Mouse (Mus musculus): ENCODE data around the gene Map2k1. TPM values are rescaled to one million over a fixed set of nuclear protein-coding genes. Genes with fewer than 3 reads are reported as not detected.

The Map2k1 gene
- polyA plus RNA-seq, 1 experiment: 46.5 TPM

DNA sequence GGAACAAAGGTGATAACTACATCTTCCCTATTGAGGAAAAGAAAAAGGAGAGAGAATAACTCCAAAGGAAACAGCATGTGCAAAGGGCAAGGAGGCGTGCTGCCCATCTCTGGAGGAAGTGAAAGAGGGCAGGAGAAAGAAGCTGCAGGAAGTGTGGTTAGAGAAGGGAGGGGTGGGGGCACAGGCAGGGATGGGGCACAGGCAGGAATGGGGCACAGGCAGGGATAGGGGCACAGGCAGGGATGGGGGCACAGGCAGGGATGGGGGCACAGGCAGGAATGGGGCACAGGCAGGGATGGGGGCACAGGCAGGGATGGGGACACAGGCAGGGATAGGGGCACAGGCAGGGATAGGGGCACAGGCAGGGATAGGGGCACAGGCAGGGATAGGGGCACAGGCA, 4.1 kb downstream of the Map2k1 start:
- no peak for DNase-seq (ENCODE audit: low read depth)

DNA sequence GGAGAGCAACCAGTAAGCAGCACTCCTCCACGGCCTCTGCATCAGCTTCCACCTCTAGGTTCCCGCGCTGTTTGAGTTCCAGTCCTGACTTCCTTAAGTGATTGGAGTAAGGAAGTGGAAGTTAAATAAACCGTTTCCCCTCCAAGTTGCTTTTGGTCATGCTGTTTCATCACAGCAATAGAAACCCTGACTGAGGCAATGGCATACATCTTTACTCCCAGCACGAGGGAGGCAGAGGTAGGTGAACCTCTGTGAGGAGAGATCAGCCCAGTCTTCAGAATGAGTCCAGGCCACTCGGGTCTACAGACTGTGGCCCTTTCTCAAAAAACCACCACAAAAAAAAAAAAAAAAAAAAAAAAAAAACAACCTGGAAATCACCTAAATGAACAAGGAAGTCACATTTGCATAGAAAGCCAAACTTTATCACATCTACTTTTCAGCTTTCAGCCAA, 11.0 kb downstream of the Map2k1 start:
- no peak for DNase-seq (ENCODE audit: low read depth)

DNA sequence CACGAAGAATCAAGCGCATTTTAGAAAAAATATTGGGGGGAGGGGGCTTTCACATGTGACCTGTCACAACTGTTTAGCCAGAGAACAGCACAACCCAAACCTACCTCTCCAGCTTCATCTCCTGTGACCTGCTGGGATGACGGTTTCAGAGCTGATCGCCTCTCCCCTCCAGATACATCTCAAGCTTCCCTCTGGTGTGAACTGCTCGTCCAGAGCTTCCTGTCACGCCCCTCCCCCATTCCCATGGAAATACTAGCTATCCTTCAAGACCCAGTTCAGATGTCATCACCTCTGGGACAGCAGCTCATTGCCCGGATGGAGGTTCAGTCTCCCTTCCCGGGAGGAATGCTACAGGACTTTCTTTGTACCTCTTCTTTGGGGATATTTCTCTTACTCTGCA, 12.8 kb downstream of the Map2k1 start:
- no peak for DNase-seq (ENCODE audit: low read depth)

DNA sequence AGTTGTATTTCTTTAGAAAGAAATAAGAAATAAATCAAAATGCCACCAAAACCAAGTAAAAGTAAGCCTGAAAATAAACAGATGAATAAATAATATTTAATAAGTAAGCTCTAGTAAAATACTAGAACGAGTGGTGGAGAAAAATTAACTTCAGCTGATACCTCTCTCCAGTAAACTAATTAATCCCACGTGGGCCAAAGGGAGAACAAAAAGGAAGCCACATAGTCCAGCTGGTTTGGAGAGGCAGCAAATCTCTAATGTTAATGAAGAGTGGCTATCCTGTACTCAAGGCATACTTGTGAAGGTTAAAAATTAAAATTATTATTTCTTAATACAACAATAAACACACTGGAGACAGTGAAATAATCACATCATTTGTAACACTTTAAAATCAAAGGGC, 13.3 kb downstream of the Map2k1 start:
- no peak for DNase-seq (ENCODE audit: low read depth)

DNA sequence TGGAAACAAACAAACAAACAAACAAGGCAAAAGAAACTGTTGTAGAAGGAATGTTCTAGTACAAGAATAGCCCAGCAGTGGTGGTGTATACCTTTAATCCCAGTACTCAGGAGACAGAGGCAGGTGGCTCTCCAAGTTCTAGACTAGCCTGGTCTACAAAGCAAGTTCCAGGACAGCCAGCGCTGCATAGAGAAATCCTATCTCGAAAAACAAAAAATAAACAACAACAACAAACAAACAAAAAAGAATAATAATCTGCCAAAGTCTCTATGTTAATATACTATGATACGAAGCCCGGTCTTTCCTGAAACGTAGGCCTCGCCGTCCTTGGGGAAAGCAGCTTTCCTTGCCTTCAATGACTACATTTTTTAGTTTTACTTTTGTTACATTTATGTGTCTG, 17.4 kb downstream of the Map2k1 start:
- no peak for DNase-seq (ENCODE audit: low read depth)

DNA sequence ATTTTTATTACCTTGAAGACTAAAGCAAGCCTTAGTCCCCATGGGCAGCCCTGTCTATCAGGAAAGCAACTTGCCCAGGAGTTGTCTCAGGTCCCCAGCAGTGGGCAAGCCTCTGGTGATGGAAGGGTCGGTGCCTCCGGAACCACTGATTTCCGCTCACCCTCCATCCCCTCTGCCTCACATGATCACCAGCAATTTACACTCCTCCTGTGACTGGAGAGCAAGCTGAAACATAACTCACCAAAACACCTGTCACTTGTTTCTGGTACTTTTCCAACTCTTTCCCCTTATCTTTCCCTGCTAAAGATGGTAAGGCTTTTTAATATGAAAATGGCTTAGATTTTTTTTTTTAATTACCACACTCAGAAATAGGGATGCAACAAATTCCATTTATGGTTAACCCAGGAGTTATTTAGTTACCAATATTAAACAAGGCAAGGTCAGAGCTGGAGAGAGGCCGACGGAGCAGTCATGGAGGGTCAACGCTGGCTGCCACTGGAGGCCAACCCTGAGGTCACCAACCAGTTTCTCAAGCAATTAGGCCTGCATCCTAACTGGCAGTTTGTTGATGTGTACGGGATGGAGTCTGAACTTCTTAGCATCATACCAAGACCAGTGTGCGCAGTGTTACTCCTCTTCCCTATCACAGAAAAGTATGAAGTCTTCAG, 18.5 kb downstream of the Map2k1 start, which contains the start of gene Uchl4:
Uchl4 (plus strand) TSS at position 434 of the 668 bp plus-strand sequence.
- DNase-seq (ENCODE audit: low read depth): no peak

DNA sequence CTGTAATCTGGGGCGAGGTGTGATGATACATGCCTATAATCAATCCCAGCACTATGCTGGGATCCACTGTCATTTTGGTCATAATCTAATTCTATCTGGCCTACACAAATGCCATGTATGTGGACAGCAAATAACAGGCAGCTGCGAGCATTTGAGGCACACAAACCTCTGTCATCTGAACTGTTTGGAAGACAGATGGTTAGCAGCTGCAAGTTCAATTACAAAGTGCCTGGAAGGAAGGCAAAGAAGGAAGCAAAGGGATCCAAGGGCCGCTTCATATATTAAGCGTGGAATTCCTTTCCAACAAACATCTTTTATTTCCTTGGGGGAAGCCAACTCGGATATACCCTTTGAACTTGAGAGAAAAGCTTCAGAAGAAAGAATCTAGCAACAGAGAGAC, 19.8 kb downstream of the Map2k1 start:
- no peak for DNase-seq (ENCODE audit: low read depth)

DNA sequence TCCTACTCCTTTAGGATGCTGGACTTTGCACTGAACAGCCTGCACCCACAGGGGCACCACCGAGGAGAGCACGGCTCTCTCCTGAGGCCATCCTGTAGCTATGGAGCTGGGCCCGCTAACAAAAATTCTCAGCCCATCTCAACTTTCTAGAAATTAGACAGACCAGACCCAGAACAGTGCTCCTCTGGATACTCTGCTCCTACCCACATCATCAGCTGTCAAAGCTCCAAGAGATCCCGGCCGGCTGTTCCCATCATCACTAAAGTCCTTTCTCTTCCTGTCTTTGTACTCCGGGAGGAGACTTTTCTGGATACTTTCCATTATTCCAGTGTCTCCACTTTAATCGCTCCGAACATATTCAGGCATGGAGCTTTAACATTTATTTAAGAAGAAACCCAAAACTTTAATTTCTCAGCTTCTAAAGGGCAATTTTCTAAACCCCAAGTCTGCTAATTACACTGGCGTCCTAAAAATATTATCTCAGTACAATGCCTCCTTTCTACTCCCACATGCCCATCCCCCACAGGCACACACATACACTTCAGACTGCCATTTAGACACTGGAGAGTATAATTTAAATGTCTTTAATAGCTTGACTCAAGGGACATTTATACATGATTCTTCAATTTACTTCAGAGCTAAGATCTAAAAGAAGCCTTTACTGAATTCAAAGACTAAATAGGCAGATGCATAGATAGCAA, 21.0 kb downstream of the Map2k1 start:
- no peak for DNase-seq (ENCODE audit: low read depth)

DNA sequence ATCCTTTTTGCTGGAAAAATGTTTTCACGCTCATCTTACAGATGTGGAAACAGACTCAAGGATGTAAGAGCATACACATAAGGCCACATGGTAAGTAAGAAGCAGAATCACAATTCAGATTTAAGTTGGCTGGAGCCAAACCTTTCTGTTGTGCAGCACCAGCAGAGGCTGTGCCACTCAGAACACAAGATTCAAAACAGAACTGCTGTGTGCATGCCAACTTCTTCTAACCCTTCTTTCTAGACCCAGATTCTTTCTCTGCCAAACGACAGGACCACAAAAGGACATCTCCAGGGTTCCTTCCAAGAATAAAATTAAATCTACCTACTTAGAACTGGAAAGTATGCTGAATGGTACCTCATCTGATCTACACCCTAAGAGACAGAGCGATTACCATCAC, 21.8 kb downstream of the Map2k1 start:
- no peak for DNase-seq (ENCODE audit: low read depth)

DNA sequence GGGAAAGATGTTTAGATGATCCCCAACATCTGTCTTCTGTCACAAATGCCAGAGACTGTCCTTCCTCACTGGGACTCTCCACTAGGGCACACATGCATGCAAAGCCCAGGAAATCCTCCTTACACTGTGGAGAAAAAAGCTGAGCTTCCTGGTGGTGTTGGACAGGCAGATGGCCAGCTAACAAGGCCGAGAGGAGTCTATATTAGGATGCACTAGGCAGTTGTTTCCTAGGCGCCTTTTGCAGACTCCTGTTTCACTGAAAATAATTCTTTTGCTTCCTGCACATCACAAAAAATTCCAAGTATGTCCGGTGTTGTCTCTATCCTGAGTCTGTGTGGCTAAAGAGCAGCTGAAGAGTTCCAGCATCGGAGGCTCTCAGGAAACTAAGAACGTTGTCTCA, 22.3 kb downstream of the Map2k1 start:
- no peak for DNase-seq (ENCODE audit: low read depth)

DNA sequence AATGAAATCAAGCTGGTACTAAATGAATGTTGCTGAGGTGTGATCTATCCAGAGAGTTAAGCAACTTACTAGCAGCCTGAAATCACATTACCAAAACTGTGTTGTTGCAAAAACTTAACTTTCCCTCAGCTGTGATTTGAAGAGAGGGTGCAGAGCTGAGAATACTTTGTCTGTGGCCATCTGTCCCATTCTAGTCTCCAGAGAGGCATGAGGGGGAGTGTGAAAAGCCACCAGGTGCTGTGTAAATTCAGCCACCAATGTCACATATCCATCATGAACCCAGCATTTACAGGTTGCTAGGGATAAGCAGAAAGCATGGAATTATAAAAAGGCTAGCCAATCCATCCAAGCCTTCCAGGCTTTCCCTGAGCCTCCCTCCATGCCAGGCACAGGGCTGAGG, 24.5 kb downstream of the Map2k1 start:
- DNase-seq (ENCODE audit: low read depth): no peak

DNA sequence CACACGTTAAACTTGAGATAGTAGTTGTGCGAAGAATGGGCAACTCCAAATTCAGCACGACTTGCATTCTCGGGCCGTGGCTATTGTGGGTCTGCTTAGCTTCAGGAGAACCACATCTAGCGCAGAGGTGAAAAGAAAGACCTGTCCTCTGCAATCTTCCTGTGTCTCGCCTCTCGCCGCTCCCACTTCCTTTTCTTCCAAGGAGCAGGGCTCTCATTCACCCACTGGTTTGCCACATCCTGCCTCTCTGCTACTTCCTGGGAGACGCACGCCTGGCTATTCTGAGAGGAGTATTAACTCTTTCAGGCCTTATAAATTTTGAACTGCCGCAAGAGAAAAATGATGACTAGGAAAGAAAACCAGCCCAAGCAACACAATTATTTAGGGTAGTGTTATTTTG, 25.7 kb downstream of the Map2k1 start:
- DNase-seq (ENCODE audit: low read depth): no peak

DNA sequence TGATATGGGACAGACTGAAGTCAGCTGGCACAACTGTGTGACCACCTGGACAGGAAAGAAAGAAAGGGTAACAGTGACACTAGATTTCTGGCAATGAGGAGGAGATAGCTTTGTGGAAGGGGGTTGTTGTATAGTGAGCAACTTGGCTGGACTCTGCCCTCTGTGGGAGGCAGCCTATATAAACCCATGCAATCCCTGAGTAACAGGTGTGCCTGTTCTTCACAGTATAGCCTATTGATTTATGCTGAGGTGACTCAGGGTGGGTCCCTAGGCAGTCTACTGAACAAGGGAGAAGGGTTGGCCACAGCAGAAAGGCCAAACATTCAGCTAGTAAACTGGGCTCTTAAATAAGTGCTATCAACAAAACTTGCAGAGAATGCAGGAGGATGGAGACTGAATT, 27.6 kb downstream of the Map2k1 start:
- DNase-seq (ENCODE audit: low read depth): no peak

DNA sequence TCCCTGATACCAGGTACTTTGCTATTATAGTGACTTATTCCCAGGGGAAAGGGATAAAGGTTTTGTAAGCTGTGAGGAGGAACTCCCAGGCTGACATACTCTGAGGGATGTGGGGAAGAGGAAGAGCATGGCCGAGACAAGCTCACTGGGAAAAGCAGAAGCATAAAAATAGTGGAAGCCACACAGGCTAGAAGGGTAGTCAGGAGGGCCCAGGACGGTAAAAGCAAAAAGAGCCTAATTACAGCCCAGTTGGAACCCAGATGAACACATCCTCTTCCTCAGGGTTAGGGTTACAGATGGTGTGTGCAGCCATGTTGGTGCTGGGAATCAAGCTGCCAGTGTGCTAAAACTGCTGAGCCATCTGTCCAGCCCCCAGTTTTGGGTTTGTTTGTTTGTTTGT, 31.3 kb downstream of the Map2k1 start:
- DNase-seq (ENCODE audit: low read depth): no peak

DNA sequence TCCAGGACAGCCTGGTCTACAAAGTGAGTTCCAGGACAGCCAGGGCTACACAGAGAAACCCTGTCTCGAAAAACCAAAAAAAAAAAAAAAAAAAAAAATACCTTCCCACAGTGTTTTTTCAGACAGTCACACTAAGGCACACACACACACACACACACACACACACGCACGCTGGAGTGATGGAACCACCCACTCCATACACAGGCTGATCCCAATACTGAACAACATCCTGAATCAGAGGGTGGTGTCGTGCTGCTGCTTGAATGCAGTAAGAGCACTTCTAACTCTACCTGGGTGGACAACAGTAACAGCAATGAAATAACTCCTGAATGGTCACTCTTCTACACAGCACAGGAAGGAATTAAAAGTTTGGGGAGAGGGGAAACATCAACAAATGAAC, 32.0 kb downstream of the Map2k1 start:
- no peak for DNase-seq (ENCODE audit: low read depth)

DNA sequence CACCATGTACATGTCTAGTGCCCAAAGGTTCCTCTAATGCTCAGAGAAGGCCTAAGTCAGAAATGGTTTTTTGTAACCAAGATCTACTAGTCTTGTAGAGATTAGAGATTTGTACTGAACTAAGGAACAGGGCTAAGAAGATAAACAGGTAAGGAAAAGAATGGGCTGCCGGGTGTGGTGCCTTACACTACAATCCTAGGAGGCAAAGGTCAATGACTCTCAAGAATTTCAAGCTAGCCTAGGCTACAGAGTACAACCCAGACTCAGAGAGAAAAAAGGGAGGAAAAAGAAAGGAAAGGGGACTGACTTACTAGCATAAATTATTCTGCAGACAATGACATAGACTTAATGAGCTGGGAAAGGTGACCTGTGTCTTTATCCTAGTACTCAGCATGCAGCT, 32.8 kb downstream of the Map2k1 start:
- no peak for DNase-seq (ENCODE audit: low read depth)

DNA sequence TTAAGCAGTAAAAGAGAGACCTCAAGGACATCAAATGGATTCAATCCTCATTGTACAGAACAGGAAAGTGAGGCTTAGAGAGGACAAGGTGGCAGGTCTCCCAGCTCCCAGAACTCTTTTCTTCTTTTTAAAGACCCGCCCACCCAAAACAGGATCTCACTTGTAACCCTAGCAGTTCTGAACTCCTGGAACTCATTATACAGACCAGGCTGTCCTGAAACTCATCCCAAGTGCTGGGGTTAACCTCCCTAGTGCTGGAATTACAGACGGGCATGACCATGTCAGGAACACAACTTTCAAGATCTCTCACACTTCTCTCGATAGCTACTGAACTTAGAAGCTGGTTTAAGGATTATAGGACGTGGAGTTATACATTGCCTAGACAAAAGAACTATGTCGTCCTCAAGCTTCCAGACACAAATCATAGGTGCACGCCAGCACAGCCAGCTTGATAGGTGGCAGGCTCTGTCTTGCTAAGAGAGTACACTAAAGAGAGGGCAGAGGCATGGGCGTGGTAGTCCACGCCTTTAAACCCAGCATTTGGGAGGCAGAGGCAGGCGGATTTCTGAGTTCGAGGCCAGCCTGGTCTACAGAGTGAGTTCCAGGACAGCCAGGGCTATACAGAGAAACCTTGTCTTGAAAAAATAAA, 33.5 kb downstream of the Map2k1 start:
- DNase-seq (ENCODE audit: low read depth): no peak

DNA sequence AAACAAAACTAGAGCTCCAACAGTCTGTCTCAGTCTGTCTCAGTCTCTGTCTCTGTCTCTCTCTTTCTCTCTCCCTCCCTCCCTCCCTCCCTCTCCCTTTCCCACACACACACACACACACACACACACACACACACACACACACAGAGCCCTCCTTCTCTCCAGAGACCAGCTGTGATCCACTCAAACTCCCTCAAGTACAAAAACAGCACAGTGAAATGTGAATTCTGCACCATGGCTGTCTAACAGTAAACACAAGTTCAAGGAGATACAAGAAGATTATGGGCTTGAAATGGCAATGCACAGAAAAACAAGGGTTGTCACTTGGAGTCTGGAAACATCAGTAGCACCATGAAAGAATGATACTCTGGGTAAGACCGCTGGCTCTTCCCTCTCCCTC, 34.1 kb downstream of the Map2k1 start:
- no peak for DNase-seq (ENCODE audit: low read depth)

DNA sequence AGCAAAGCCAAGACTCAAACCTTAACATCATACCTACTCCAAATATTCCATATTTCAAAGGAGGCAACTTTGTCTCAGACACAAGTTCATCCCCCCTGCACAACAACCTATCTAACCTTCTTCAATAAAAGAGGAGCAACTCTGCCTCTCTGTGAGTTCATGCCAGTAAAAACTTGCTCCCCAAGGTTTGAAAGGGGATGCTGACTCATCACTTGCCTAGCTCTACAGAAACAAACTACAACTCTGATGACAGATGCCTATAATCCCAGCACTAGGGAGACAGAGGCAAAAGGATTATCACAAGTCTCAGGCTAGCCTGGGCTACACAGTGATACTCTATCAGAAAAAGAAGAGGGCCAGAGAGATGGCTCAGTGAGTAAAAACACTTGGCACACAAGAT, 35.5 kb downstream of the Map2k1 start:
- no peak for DNase-seq (ENCODE audit: low read depth)

DNA sequence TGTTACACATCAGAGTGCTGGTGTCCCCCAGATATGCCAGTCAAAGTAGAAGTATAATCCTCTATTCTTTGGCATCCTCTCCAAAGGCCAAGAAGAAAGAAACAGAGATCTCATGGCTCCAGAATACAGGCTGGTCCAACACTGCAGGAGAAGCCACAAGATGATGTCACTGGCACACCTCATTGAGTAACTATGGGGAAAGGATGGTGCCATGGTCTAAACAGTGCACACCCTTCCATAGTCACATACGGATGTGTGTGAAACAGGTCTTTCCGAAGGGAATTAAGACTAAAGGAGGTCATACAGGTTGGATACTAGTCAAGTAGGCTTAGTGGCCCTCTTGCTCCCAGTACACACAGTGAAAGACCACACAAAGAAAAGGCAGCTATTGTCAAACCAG, 36.8 kb downstream of the Map2k1 start:
- no peak for DNase-seq (ENCODE audit: low read depth)

DNA sequence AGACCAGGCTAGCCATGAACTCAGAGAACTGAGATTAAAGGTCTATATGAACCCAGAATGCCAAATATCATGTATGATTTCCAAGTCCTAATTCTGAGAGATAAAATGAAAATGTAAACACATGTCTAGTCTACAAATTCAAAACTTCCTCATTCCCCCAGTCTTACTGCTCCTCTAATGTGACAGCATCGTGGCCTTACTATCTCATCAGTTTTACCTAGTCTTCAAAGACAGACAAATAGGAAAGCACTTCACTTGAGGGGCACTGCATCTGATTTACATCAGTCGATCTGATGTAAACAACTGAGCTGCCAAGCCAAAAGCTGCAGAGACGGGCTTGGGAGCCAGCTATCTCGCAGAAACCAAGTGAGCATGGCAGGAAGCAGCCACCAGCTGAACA, 37.3 kb downstream of the Map2k1 start:
- no peak for DNase-seq (ENCODE audit: low read depth)

DNA sequence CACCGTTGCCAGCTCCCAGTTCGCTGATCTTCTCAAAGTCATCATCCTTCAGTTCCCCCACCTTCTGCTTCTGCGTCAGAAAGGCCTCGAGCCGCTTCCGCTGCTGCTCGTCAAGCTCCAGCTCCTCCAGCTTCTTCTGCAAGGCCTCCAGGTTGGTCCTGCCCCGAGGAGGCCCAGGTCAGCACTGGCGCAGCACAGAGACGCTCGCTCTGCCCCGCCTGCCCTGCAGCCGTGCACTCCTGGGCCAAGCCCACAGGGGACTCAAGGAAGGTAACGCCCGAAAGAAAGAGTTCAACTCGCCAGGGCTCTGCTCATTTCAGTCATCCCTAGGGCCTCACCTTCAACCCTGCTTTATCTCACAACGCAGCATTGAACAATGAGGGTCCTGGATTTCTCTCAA, 39.0 kb downstream of the Map2k1 start:
- no peak for DNase-seq (ENCODE audit: low read depth)

DNA sequence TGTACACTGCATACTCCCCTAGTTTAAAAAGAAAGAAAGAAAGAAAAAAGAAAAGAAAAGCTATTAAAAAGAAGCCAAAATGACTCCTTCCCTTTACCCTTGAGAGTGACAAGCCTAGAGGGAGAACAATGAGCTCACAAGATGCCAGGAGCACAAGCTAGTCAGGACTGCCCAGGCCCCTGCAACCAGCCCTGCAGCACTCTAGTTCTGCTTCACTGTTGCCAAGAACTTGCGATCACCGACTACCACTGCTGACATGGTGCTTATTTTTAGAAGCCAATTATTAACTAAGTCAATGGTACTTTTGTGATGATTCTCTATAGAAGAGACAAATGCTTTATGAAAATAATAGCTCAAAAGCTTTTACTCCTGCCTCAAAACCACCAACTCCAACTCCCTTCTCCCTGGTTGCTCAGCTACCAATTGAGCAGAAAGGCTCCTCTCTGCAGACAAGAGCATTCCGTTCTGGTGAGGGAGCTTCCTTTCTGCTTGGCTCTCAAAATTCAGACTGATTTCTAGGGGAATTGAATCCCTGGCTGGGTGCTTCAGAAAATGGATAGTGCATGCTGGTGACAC, 45.8 kb downstream of the Map2k1 start:
- DNase-seq (ENCODE audit: low read depth): no peak
